Mouse (Mus musculus) testis, adult 2 months (tissue): Measurements from ENCODE around the gene S100z.

Experiments used
- CTCF ChIP-seq: fragments of 200-500 bp; IDR thresholded peaks from 2 replicates; pipeline ENCODE4 v1.5.1; 2012; ENCODE audit warnings: low read depth, mild to moderate bottlenecking, inconsistent platforms, low read length, moderate library complexity; ENCODE audit not compliant: control insufficient read depth, insufficient read depth, insufficient replicate concordance
- POLR2A ChIP-seq: fragments of 200-500 bp; IDR thresholded peaks from 2 replicates; pipeline ENCODE4 v1.6.1; 2012; ENCODE audit warnings: low read depth, mild to moderate bottlenecking, inconsistent platforms, low read length, moderate library complexity; ENCODE audit not compliant: control insufficient read depth

GRCm38 (mm10) chr13:95449730-95450129, 28.8 kb downstream of the S100z start:
- TF ChIP-seq CTCF (no peak), POLR2A (no peak)
